In genomic region chr12:80065049-80065448, GRCm38 (mm10) we compare ENCODE assay signal across 13 mouse cellular contexts. TPM values are rescaled to one million over a fixed set of nuclear protein-coding genes. Genes with fewer than 3 reads are reported as not detected.
DNase-seq lines count a peak whose midpoint lies in the region; ATAC-seq lines count a peak whose summit lies in the region.
"Had no signal": no experiment of that assay in that cellular context is flagged by ENCODE, and none has a peak within 500 bp of the region (broad histone marks: within the 10 kb centered on the region; RNA-seq: fewer than 3 reads in every experiment).

No protein-coding gene starts in this region.

- H3K27ac ChIP-seq in neural tube, embryonic 13.5 days (replicated peaks) = peak overlapping the region; percentile 87
- peak overlapping the region; percentile 92 for H3K27ac ChIP-seq in forebrain, embryonic 15.5 days (replicated peaks)
- peak overlapping the region; percentile 10; the same call in 1 of the 2 replicates for H3K27ac ChIP-seq in limb, embryonic 10.5 days

- no peak for ATAC-seq in neural tube, embryonic 13.5 days (ENCODE audit: low read depth)
- ATAC-seq in forebrain, embryonic 15.5 days (replicated peaks) = no peak
- ATAC-seq: intestine, postnatal 0 days had no signal

- no peaks in the 10 kb centered on the region for H3K9me3 ChIP-seq in neural tube, embryonic 13.5 days
- no peaks in the 10 kb centered on the region for H3K9me3 ChIP-seq in forebrain, embryonic 15.5 days
- H3K9me3 ChIP-seq in limb, embryonic 10.5 days (replicated peaks) = no peaks in the 10 kb centered on the region
- H3K9me3 ChIP-seq: heart, embryonic 12.5 days had no signal

- WGBS in neural tube, embryonic 13.5 days = 57% methylated on average over 8 of the region's 8 CpGs
- 60% methylated on average over 8 of the region's 8 CpGs for WGBS in forebrain, embryonic 15.5 days
- WGBS in limb, embryonic 10.5 days = 70% methylated on average over 8 of the region's 8 CpGs

- H3K36me3 ChIP-seq in neural tube, embryonic 13.5 days = no peaks in the 10 kb centered on the region
- no peaks in the 10 kb centered on the region for H3K36me3 ChIP-seq in forebrain, embryonic 15.5 days
- H3K36me3 ChIP-seq in limb, embryonic 10.5 days = no peaks in the 10 kb centered on the region
- H3K36me3 ChIP-seq in splenic B cell, adult 2 months (ENCODE audit: control insufficient read depth, insufficient read depth, low read length, poor library complexity, severe bottlenecking) = no peaks in the 10 kb centered on the region
- H3K36me3 ChIP-seq: heart, embryonic 12.5 days had no signal

- DNase-seq in neural tube, embryonic 10.5 days (ENCODE audit: extremely low spot score, low spot score) = no peak
- DNase-seq in limb, embryonic 10.5 days (ENCODE audit: low spot score) = no peak
- peak; percentile 64 for DNase-seq in splenic B cell, adult 2 months (ENCODE audit: low read depth, low spot score)
- no peak for DNase-seq in right cerebral cortex, postnatal 14 days
- no peak for DNase-seq in adrenal gland, adult 18-20 months (ENCODE audit: low spot score in 2 of 2)
- DNase-seq in left cerebral cortex, adult 9 months (ENCODE audit: low spot score in 2 of 2) = no peak
- DNase-seq: spleen, adult 18-20 months; thymus, adult 18-20 months had no signal

- H3K4me2 ChIP-seq in neural tube, embryonic 13.5 days = no peak overlapping the region
- H3K4me2 ChIP-seq in forebrain, embryonic 15.5 days (replicated peaks) = no peak overlapping the region
- H3K4me2 ChIP-seq: heart, embryonic 12.5 days had no signal

- H3K9ac ChIP-seq in neural tube, embryonic 13.5 days = no peak overlapping the region
- no peak overlapping the region for H3K9ac ChIP-seq in forebrain, embryonic 15.5 days (replicated peaks)
- H3K9ac ChIP-seq: heart, embryonic 12.5 days had no signal

- peaks cover 50% of the 10 kb centered on the region for H3K4me1 ChIP-seq in neural tube, embryonic 13.5 days (replicated peaks)
- H3K4me1 ChIP-seq in forebrain, embryonic 15.5 days = peaks cover 45% of the 10 kb centered on the region
- H3K4me1 ChIP-seq in limb, embryonic 10.5 days = peaks cover 64% of the 10 kb centered on the region

- no peak overlapping the region for H3K4me3 ChIP-seq in neural tube, embryonic 13.5 days
- no peak overlapping the region for H3K4me3 ChIP-seq in forebrain, embryonic 15.5 days
- no peak overlapping the region for H3K4me3 ChIP-seq in limb, embryonic 10.5 days
- H3K4me3 ChIP-seq: erythroblast, embryonic 14.5 days; heart, embryonic 12.5 days had no signal

- H3K27me3 ChIP-seq in neural tube, embryonic 13.5 days = no peaks in the 10 kb centered on the region
- no peaks in the 10 kb centered on the region for H3K27me3 ChIP-seq in forebrain, embryonic 15.5 days
- no peaks in the 10 kb centered on the region for H3K27me3 ChIP-seq in limb, embryonic 10.5 days (ENCODE audit: low read depth, poor library complexity, severe bottlenecking)
- no peaks in the 10 kb centered on the region for H3K27me3 ChIP-seq in splenic B cell, adult 2 months (ENCODE audit: control insufficient read depth, insufficient read depth, low read length, poor library complexity, severe bottlenecking)
- H3K27me3 ChIP-seq: heart, embryonic 12.5 days had no signal

RNA-seq across cellular contexts. Expression of gene Zfp36l1, which starts 47.8 kb away (rescaled TPM):
- 49.6 and 57.4 TPM in 2 replicates for polyA plus RNA-seq in neural tube, embryonic 13.5 days (2015; fragmentation: Nextera tagmentation; extraction: Ambion mirVana)
- polyA plus RNA-seq in forebrain, embryonic 15.5 days (2015; fragmentation: Nextera tagmentation; extraction: Ambion mirVana) = 28.2 and 35.3 TPM in 2 replicates
- polyA plus RNA-seq in limb, embryonic 10.5 days (2016; fragmentation: Nextera tagmentation; extraction: Ambion mirVana) = 88.4 and 96.4 TPM in 2 replicates
- 100 to 1,000 TPM; 172 to 225 TPM for total RNA-seq in adrenal gland, adult 18-20 months (2021)

Comparison
In these comparisons a context has a peak if more than half of its experiments do, and no peak if none do; other contexts are left out.
1. H3K27ac ChIP-seq: peak in every context shown above with its lines; median percentile 92 in forebrain, embryonic 15.5 days; 87 in neural tube, embryonic 13.5 days; 10 in limb, embryonic 10.5 days.